In genomic region chr4:13469097-13469833, GRCm38 (mm10) we compare ENCODE assay signal across 15 mouse cellular contexts.
DNase-seq lines count a peak whose midpoint lies in the region; ATAC-seq and TF ChIP-seq lines count a peak whose summit lies in the region.
"Had no signal": no experiment of that assay in that cellular context is flagged by ENCODE, and none has a peak within 500 bp of the region (broad histone marks: within the 10 kb centered on the region; RNA-seq: fewer than 3 reads in every experiment).

No protein-coding gene starts in this region.

- H3K36me3 ChIP-seq in midbrain, embryonic 12.5 days: no peaks in the 10 kb centered on the region
- no peaks in the 10 kb centered on the region for H3K36me3 ChIP-seq in midbrain, embryonic 10.5 days
- H3K36me3 ChIP-seq in embryonic facial prominence, embryonic 10.5 days (replicated peaks): no peaks in the 10 kb centered on the region
- no peaks in the 10 kb centered on the region for H3K36me3 ChIP-seq in limb, embryonic 14.5 days (ENCODE audit: control insufficient read depth, insufficient read depth, low read length)
- H3K36me3 ChIP-seq: hindbrain, embryonic 12.5 days had no signal

- no peak for ATAC-seq in midbrain, embryonic 12.5 days (ENCODE audit: low FRiP score, low read depth)
- ATAC-seq in limb, embryonic 14.5 days (ENCODE audit: low FRiP score, low read depth): peak; percentile 73

- DNase-seq in midbrain, embryonic 10.5 days (ENCODE audit: low spot score): no peak
- DNase-seq in brain, embryonic 14.5 days (ENCODE audit: low read depth): peak; percentile 45
- DNase-seq in embryonic facial prominence, embryonic 10.5 days (ENCODE audit: low spot score): peak; percentile 38
- DNase-seq in limb, embryonic 14.5 days (ENCODE audit: low spot score): peak; percentile 79
- no peak for DNase-seq in cerebellum, postnatal 4 days (ENCODE audit: low spot score in 2 of 2)
- DNase-seq in yolk sac, embryonic 10.5 days (ENCODE audit: low spot score): no peak
- DNase-seq: adrenal gland, postnatal 25 days; cerebellum, adult 2 months; gastrocnemius, postnatal 14 days; kidney, postnatal 25 days; thymus, postnatal 25 days had no signal

- no peak for TF ChIP-seq CTCF in brain, embryonic 14.5 days (IDR thresholded peaks at IDR 0.05; ENCODE audit: borderline replicate concordance, extremely low read depth, insufficient read depth, insufficient read length)

- no peak for TF ChIP-seq POLR2A in brain, embryonic 14.5 days (IDR thresholded peaks at IDR 0.05; ENCODE audit: borderline replicate concordance, extremely low read depth, insufficient read depth, insufficient read length, poor library complexity, severe bottlenecking)
- no peak for TF ChIP-seq POLR2A in limb, embryonic 14.5 days (IDR thresholded peaks at IDR 0.05; ENCODE audit: borderline replicate concordance, extremely low read depth, insufficient read depth, insufficient read length)

- H3K4me2 ChIP-seq in midbrain, embryonic 12.5 days (replicated peaks): no peak overlapping the region
- no peak overlapping the region for H3K4me2 ChIP-seq in limb, embryonic 14.5 days (replicated peaks; ENCODE audit: low read depth, low read length, severe bottlenecking)
- H3K4me2 ChIP-seq: heart, embryonic 11.5 days; hindbrain, embryonic 12.5 days had no signal

- 51% methylated on average over 8 of the region's 8 CpGs for WGBS in midbrain, embryonic 12.5 days
- 63% methylated on average over 8 of the region's 8 CpGs for WGBS in midbrain, embryonic 10.5 days
- 39% methylated on average over 8 of the region's 8 CpGs for WGBS in embryonic facial prominence, embryonic 10.5 days
- 23% methylated on average over 8 of the region's 8 CpGs for WGBS in limb, embryonic 14.5 days

- H3K4me1 ChIP-seq in midbrain, embryonic 12.5 days: peaks cover 4% of the 10 kb centered on the region; the same call in 1 of the 2 replicates
- H3K4me1 ChIP-seq in midbrain, embryonic 10.5 days: no peaks in the 10 kb centered on the region
- peaks cover 34% of the 10 kb centered on the region for H3K4me1 ChIP-seq in embryonic facial prominence, embryonic 10.5 days
- H3K4me1 ChIP-seq in limb, embryonic 14.5 days (ENCODE audit: control insufficient read depth, insufficient read depth, low read length): peaks cover 20% of the 10 kb centered on the region

- H3K9ac ChIP-seq in midbrain, embryonic 12.5 days (replicated peaks): no peak overlapping the region
- H3K9ac ChIP-seq in limb, embryonic 14.5 days (ENCODE audit: low read depth, low read length, severe bottlenecking): 0 out of 2 replicates have a peak overlapping the region, but pooled peaks have one; percentile 8
- H3K9ac ChIP-seq: hindbrain, embryonic 12.5 days had no signal

- 0 out of 2 replicates have a peak overlapping the region, but pooled peaks have one; percentile 20 for H3K27ac ChIP-seq in midbrain, embryonic 12.5 days (replicated peaks)
- no peak overlapping the region for H3K27ac ChIP-seq in midbrain, embryonic 10.5 days (replicated peaks)
- H3K27ac ChIP-seq in embryonic facial prominence, embryonic 10.5 days (replicated peaks): peak overlapping the region; percentile 66
- no peak overlapping the region for H3K27ac ChIP-seq in limb, embryonic 14.5 days (replicated peaks; ENCODE audit: low read depth, low read length)
- H3K27ac ChIP-seq: hindbrain, embryonic 12.5 days had no signal

- H3K9me3 ChIP-seq in midbrain, embryonic 12.5 days: no peaks in the 10 kb centered on the region
- H3K9me3 ChIP-seq in midbrain, embryonic 10.5 days (replicated peaks): no peaks in the 10 kb centered on the region
- H3K9me3 ChIP-seq in embryonic facial prominence, embryonic 10.5 days: no peaks in the 10 kb centered on the region
- H3K9me3 ChIP-seq in limb, embryonic 14.5 days (ENCODE audit: control insufficient read depth, low read length): no peaks in the 10 kb centered on the region
- H3K9me3 ChIP-seq: hindbrain, embryonic 12.5 days had no signal

- no peak overlapping the region for H3K4me3 ChIP-seq in midbrain, embryonic 12.5 days
- H3K4me3 ChIP-seq in midbrain, embryonic 10.5 days: no peak overlapping the region
- H3K4me3 ChIP-seq in embryonic facial prominence, embryonic 10.5 days: no peak overlapping the region
- H3K4me3 ChIP-seq in limb, embryonic 14.5 days (replicated peaks; ENCODE audit: low read length): no peak overlapping the region
- H3K4me3 ChIP-seq: erythroblast, embryonic 14.5 days; hindbrain, embryonic 12.5 days had no signal

- no peaks in the 10 kb centered on the region for H3K27me3 ChIP-seq in midbrain, embryonic 12.5 days
- H3K27me3 ChIP-seq in midbrain, embryonic 10.5 days (ENCODE audit: low read depth, poor library complexity, severe bottlenecking): no peaks in the 10 kb centered on the region
- H3K27me3 ChIP-seq in embryonic facial prominence, embryonic 10.5 days (replicated peaks; ENCODE audit: low read depth, poor library complexity, severe bottlenecking): no peaks in the 10 kb centered on the region
- H3K27me3 ChIP-seq in limb, embryonic 14.5 days (ENCODE audit: control insufficient read depth, insufficient read depth, low read length): no peaks in the 10 kb centered on the region
- H3K27me3 ChIP-seq: hindbrain, embryonic 12.5 days had no signal

Comparison
In these comparisons a context has a peak if more than half of its experiments do, and no peak if none do; other contexts are left out.
1. H3K27ac ChIP-seq: peak in midbrain, embryonic 12.5 days (single experiment) and embryonic facial prominence, embryonic 10.5 days (single experiment); none in midbrain, embryonic 10.5 days (single experiment) and limb, embryonic 14.5 days (single experiment).
2. DNase-seq: peak in brain, embryonic 14.5 days (single experiment), embryonic facial prominence, embryonic 10.5 days (single experiment) and limb, embryonic 14.5 days (single experiment); none in midbrain, embryonic 10.5 days (single experiment), cerebellum, postnatal 4 days (0 of 2) and yolk sac, embryonic 10.5 days (single experiment).